Mouse (Mus musculus): ENCODE measurements around the gene Vmn2r3. TPM values are rescaled to one million over a fixed set of nuclear protein-coding genes. Genes with fewer than 3 reads are reported as not detected.

Gene Vmn2r3
- polyA plus RNA-seq, 1 experiment from 2014 or later, result not detected

Other genes with a start within 250 kb of the Vmn2r3 start
- 0.03 and 0.04 TPM in 2 replicates for gene Vmn2r1, start 208.2 kb downstream of the Vmn2r3 start, polyA plus RNA-seq (2016; fragmentation: Nextera tagmentation; extraction: Ambion mirVana)
- 0.04 TPM in 1 of 2 replicates, not detected in the other for gene Vmn2r2, start 147.8 kb downstream of the Vmn2r3 start, polyA plus RNA-seq (2016; fragmentation: Nextera tagmentation; extraction: Ambion mirVana)
- not detected in 2 replicates for gene Vmn2r4, start 125.7 kb upstream of the Vmn2r3 start, polyA plus RNA-seq (2016; fragmentation: Nextera tagmentation; extraction: Ambion mirVana)
- gene Vmn2r5, start 220.1 kb upstream of the Vmn2r3 start, polyA plus RNA-seq (2016; fragmentation: Nextera tagmentation; extraction: Ambion mirVana), result not detected in 2 replicates

Data from limb, embryonic 10.5 days (tissue).